Mouse (Mus musculus) gastrocnemius, postnatal 36 days (tissue): ENCODE data around the gene Tmem256. TPM values are rescaled to one million over a fixed set of nuclear protein-coding genes. Genes with fewer than 3 reads are reported as not detected.

Source experiments
- DNase-seq, 2 experiments: peaks; one replicate each; pipeline ENCODE4 v3.0.0; 2022
- intact Hi-C: fragments of 180-260 bp; cut with DNase I; formaldehyde crosslinking; loops from one replicate; pipeline ENCODE4 v1.15.1; 2025
- total RNA-seq, 2 experiments: library from RNA; stranded (reverse); gene quantifications; 2 replicates each; pipeline ENCODE4 v1.2.3; 2021

The Tmem256 gene
- total RNA-seq, 2 experiments from 2014 or later = 104 to 140 TPM

DNA sequence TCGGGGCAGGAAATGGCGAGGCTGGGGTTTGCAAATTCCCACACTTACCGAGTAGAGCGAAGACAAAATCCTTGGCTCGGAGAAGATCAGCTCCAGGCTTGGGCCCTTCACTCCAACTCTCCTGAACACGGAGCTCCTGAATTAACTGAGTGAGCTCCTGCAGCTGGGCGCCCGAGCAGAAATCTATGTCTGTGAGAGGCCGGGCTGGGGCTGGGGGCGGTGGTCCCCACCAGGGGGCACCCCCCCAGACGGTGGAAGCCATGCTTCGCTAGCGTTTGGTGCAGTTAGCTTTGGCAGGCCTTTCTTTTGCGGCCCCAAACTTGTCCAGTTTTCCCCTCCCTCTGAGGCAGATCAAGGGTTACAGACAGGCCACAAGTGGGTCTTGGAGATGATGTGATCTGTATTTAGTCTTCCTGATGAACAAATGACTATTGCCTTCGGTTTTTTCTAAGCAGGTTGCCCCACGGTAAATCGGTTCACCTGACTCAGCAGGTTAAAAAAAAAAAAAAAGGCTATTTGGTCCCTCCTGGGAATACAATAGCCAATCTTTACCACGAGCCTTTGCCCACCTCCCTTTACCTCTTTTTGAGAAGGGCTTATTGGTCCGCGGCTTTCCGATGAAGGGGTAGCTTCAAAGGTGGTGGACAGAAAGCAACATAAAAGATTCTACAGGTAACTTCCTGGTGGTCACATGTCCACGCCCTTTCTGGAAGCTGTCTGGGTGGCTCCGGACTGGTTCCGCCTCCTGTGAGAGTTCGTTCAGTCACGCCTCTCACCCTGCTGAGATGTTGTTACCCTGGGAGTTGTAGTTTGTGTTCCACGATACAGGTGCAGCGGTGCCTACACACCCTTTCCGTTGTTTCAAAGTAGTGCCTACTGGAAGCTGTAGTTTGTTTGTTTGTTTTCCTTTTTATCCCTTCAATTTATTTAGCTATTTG is 33.1 kb upstream of the Tmem256 start, which contains the start of gene Tmem102:
TSS of gene Tmem102 (minus strand) at position 653 of the 938 bp plus-strand sequence.
- intact Hi-C loops = loop anchor here (5.0 kb wide), 3 partner anchors 32 to 72 kb away; partner anchors contain the start of genes Nlgn2, Slc35g3, Tmem256 and Tmem95
- no peak for DNase-seq

DNA sequence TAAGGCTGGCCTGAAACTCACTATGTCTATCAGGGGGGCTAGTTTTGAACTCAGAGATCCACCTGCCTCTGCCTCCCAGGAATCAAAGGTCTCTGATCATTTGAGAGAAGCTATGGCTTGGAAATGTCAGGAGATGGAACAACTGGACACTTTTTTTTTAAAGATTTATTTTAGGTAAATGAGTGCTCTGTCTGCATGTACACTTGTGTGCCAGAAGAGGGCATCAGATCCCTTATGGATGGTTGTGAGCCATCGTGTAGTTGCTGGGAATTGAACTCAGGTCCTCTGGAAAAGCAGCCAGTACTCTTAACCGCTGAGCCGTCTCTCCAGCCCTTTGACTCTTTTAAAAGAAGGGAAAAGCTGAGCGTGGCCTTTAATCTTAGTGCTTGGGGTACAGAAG is 31.9 kb upstream of the Tmem256 start:
- intact Hi-C loops = no loop called here
- no peak for DNase-seq

DNA sequence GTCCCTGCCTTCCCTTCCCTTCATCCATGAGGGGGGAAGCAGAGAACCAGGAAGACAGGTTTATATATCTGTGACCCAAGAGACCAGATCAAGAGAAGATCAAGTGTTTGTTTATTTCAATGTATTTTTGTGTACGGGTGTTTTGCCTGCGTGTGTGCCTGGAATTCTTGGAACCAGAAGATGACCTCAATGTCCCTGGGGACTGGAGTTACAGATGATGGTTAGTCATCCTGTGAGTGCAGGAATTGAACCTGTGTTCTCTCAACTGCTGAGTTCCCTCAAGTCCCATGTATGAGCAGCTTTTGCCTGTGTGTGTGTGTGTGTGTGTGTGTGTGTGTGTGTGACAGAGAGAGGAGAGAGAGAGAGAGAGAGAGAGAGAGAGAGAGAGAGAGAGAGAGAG is 30.7 kb upstream of the Tmem256 start:
- intact Hi-C loops = no loop called here
- DNase-seq = no peak

DNA sequence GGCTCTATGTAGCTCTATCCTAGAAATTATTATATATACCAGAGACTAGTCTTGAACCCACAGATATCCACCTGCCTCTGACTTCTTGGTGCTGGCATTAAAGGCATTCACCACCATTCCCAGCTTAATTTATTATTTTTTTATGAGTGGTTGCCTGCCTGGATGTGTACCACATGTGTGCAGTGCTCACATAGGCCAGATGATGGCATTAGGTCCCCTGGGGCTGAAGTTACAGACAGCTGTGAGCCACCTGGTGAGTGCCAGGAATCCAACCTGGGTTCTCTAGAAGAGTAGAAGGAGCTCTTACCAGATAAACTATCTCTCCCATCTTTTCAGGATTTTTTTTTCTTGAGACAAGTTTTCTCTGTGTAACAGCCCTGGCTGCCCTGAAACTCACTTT is 28.0 kb upstream of the Tmem256 start:
- intact Hi-C loops = no loop called here
- no peak for DNase-seq

DNA sequence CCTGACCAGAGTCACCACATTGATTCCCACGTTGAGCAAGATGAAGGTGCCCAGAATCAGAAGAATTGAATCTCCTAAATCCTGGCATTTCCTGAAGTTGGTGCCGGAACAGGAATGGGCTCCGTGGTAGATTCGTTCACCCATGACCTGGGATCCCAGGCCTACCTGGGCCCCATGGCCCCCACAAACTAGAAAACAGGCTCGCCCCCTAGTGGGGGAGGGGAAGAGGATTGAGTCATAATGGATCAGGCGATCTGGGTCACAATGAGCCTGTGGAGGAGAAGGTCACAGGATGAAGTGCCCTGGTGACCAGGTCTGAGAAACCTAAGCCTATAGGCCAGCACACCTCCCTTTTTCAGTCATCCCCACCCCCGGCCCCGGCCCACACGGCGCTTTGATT is 23.2 kb upstream of the Tmem256 start, which contains the start of gene Gm39566:
TSS of gene Gm39566 (minus strand) at position 144 of the 400 bp plus-strand sequence.
- DNase-seq = no peak

DNA sequence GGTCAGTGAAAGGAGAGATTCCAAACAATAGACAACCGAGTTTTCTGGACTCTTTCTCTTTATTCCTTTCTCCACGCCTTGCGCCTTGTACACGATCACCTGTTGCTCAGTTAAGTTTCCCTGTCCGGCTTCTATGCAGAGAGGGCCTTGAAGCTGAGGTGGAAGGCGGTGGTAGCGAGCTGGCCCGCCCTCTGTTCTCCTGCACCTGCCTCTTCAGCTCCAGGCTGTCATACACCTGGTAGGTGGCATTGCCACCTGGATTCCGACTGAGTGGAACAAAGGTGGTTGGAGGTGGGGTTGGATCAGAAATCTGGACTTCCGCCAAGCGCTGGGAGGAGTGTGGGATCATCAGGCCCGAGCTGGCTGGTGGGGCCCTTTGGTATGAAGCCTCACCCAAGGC is 21.8 kb upstream of the Tmem256 start:
- intact Hi-C loops = no loop called here

More for the DNA sequence above, 23.2 kb upstream of the Tmem256 start, which contains the start of gene Gm39566:
- intact Hi-C loops = no loop called here

DNA sequence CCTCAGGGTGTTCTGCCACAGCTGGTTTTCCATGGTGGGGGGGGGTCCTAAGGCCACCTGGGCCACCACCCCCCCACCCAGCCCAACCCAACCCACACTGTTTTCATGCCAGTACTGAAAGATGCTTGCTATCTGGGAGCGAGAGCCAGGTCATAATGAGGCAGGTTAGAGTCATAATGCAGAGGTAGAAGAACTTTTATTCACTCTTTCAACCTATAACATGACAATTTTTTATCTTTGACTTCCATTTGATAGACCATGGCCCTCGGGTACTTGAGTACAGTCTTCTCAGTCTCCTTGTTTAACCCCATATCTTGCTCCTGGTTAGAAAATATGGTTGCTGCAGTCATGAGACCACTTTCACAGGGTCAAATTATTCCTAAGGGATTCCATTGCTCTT is 19.9 kb upstream of the Tmem256 start, which contains the start of gene Spem2:
TSS of gene Spem2 (minus strand) at position 101 of the 400 bp plus-strand sequence.
- no peak for DNase-seq
- intact Hi-C loops = no loop called here

More for the DNA sequence above, 21.8 kb upstream of the Tmem256 start:
- no peak for DNase-seq

DNA sequence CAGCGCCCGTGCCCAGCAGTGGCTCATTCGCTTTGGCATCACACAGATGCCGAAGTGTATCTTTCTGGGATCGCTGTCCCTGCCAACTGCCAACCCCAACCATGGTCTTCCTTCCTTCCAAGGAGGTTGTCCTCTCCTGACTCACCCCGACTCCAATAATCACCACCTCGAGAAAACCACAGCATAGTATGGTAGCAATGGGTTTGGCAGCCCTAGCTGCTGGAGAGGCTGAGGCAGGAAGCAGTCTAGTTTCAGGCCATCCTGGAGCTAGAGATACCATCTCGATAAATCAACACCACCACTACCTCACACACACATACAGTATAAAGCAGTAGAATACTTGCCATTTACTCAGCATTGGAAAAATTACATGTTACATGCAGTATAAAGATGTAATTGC is 19.4 kb upstream of the Tmem256 start:
- intact Hi-C loops = no loop called here

DNA sequence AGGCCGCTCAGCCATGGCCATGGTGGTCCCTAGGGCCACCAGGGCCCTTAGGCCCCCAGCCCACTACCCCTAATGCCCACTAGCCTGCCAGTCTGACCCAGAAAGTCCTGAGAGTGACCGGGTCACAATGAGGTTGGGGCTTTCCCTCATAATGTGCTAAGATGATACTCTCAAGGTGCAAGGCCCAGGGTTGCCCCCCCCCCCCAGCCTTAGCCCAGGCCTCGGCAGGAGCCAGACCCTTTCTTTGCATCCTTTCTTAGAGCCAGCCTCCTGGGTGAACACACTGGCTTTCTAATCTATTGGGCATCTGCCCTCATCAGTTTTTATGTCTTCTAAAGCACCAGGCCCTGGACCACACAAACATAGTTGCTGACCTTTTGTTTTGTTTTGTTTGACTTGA is 16.2 kb upstream of the Tmem256 start, which contains the start of gene Spem1:
TSS of gene Spem1 (minus strand) at position 101 of the 400 bp plus-strand sequence.
- intact Hi-C loops = no loop called here
- no peak for DNase-seq

More for the DNA sequence above, 19.4 kb upstream of the Tmem256 start:
- DNase-seq = no peak

DNA sequence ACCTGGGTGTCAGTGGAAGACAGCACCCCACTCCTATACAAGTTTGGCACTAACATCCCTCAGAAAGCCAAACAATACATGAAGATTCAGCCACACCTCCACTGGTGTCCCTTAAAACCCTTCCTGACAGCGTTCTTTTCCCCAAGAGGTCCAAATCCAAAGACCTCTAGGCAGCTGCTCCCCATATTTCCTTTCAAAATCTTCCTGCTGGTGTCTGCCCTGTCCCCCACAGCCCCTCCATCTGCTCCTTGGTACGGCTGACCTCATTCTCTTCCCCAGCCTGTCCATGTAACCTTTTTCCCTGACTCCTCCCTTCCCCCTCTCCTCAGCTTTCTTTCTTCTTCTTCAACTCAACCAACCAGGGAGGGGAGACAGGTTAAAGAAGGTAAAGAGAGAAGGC is 14.9 kb upstream of the Tmem256 start:
- intact Hi-C loops = no loop called here
- DNase-seq = no peak

DNA sequence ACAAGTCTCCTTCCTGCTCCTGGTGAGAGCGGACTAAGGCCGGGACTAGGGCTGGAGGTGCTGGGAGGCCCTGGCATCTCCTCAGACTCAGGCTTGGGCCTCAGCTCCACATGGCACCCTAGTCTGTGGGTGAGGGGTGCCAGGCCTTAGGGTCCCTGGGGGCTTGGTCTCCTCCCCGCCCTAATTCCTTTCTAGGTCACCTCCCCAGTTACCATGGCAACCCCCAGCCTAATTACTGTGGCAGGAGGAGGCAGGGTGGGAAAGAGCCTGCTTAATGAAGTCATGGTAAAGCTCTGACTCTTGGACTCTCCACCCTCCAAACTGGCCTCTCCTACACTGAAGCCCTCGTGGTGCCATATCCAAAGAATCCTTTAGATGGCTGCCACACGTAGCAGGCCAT is 9.5 kb upstream of the Tmem256 start:
- no peak for DNase-seq
- intact Hi-C loops = no loop called here

DNA sequence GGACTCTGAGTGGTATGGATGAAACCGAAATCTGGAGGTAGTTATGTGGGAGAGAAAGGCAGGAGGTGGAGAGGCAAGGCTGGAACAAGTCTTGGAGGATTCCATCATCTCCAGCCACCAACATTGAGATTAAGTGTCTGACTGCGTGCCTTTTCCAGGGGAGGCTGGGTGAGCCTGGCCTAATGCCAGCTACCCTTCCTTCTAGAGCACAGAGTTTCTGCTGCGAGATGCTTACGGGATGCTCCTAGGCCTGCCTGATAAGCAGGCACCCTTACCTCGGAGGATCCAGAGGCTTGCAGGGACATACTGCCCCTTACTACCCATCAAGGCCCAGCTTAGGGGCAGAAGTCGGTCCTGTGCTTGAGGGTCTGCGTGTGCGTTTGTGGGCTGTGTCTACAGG is 4.8 kb upstream of the Tmem256 start:
- no peak for DNase-seq
- intact Hi-C loops = no loop called here

DNA sequence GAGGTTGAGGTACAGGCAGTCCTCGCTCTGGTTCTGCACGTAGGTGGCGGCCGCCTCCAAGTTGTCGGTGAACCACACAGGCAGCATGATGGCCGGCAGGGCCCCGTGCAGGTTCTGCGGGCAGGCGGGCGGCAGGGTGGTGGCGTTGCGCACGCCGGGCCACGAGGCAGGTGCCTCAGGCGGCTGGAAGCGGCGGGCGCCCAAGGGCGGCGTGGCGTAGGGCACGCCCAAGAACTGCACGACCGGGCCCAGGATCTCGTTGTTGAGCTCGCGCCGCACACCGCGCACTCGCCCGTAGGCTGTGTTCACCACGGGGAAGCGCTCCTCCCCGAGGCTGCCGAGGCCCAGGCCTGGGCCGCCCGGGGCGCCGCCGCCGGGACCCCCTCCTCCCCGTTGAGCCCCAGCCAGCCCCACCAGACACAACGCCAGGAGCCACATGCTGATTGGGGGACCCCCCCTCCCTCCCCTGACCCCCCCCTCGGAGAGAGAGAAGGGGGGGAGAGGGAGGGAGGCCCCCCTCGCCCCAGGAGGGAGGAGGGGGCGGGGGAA is 4.2 kb upstream of the Tmem256 start:
- DNase-seq = no peak
- intact Hi-C loops = no loop called here

DNA sequence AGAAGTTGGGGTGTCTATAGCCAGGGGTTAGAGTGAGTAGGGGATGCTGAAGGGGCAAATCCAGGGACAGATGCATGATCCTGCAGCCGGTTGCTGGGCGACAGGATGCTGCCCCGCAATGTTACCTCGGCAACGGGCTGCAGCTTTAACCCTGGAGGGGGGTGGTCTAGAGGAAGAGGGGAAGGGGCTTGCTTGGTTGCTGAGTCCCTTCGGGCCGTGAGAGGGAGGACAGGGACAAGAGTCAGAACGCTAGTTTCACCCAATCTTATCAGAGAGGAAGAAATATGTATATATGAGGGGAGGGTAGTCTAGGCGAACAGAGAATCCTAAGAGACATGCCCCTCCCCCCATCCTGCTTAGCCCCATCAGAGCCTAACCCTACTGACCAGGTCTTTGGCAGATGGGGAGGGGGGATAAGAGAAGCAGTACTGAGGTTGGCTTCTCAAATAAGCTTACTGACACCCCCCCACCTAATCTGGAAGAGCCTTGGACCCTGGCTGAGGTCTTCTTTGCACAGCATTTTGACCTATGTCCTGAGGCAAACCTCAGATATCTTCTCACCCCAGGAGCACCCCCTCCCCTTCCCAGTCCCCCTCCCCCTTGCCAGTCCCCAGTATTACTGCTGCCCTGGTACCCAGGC is 2.9 kb upstream of the Tmem256 start:
- no peak for DNase-seq
- intact Hi-C loops = loop anchor here (5.0 kb wide), 1 partner anchor 33 kb away; the partner anchor contains the start of gene Fgf11

DNA sequence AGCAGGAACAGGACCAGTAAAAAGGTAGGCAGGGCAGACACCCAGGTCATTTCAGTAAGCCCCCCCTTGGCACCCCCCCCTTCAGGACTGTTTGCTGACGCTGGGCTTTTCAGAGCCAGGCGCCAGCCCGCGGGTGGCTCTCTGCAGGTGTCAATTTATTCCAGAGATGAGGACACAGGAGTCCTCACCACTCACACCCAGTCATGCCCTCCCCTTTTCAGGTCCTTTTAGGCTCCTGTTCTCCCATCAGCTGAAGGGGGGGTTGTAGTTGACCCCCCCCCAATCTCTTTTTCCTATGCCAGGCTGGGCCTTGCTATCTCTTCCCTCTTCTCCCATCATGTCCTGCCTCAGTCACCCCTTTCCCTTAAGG is 2.4 kb upstream of the Tmem256 start:
- intact Hi-C loops = loop anchor here (5.0 kb wide), 1 partner anchor 34 kb away; the partner anchor contains the start of gene Fgf11
- no peak for DNase-seq

DNA sequence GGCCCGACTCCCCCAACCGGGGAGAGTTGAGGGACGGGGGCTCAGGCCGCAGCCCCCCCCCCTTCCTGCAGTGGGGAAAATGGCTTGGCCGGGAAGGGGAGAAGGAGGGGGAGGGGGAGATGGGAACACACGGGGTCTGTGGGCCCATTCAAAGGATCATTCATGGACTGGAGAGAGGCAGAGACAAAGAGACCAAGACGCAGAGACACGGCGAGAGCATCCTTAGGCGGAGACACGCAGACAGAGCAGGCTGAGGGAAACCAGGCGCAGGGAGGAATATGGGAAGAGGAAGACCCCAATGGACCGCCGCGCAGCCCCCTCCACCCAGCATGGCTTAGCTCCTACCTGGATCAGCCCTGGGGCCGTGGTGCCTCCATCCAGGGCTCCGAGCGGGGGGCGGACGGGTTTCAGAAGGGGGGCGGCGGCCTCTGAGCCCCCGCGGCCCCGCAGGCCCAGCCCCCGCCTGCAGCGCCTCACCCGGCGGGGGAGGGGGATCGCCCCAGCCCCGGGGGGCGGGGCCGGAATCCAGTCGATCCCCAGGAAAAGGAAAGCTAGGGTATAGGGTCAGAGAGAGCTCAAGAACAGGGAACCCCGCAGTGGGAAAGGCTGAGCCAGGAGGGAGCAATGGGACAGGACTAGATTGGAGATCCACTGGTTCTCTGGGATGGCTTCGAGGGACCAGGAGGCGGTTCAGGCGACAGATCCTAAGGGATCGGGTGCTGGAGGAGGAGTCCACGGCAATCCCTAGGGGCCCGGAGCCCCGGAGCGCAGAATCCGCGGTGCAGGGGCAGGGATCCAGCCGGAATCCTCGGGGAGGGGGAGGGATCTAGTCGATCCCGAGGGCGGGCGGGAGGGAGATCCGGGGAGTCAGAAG is 1.4 kb upstream of the Tmem256 start:
- peak; percentile 26 to 45 for DNase-seq
- intact Hi-C loops = loop anchor here (5.0 kb wide), 1 partner anchor 35 kb away; the partner anchor contains the start of gene Fgf11

DNA sequence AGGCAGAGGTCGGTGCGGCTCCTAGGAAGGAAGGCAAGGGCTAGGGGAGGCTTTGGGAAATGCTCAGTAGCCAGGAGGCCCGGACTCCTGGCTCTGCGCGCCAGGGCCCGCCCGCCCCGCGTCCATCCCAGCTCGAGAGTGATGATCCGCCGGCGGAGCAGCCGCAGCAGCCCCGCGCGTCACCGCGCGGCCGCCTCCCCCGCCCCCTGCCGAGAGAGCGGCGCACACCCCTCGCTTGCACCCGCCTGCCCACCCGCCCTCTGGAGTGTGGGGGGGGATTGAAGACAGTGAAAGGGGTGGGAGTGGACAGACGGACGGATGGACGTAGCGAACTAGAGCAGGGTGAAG is 736 bp upstream of the Tmem256 start, which contains the start of gene Nlgn2:
TSS of gene Nlgn2 (minus strand) at position 181 of the 348 bp plus-strand sequence.
- intact Hi-C loops = loop anchor here (5.0 kb wide), 1 partner anchor 35 kb away; the partner anchor contains the start of gene Fgf11

DNA sequence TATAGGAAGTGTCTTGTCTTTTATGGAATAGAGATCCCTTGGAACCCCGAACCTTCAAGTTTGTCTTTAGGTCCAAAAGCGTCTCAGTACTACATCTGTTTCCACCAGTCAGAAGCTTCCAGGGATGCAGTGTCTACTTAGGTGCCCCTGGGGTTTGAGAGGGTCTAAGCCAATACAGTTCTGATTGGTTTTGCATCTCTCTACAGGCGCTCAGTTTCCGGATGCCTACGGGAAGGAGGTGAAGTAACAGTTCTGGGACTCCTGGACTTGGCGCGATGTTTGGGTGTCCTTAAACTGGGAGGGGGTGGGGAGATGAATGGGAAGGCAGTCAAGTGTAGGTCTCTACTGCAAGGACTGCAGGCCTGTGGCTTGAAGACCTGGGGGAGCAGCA is 395 bp downstream of the Tmem256 start:
- intact Hi-C loops = loop anchor here (5.0 kb wide), 1 partner anchor 36 kb away; the partner anchor contains the start of gene Fgf11
- no peak for DNase-seq

More for the DNA sequence above, 736 bp upstream of the Tmem256 start, which contains the start of gene Nlgn2:
- DNase-seq = no peak

DNA sequence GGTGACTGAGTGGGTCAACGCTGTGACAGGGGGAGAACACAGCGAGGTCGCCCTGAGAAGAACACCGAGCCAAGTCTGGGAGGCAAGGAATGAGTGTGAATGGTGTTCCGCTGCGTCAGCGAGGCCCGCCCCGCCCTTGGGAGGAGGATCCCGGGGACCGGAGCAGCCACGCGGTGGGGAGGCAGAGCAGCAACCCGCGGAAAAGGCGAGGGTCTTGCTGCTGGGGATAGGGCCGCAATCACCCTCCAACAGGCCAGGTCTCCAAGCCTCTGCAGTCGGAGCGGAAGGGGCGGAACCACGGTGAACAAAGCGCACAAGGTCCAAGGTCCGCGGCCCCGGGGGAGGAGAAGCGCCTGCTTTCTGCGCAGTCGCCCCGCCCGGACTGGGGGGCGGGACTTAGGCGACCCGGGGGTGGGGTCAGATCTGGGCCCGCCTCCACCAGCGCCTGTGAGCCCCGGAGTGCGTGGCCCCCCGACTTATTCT is 7.9 kb downstream of the Tmem256 start, which contains the start of gene Plscr3:
TSS of gene Plscr3 (plus strand) at position 179 of the 483 bp plus-strand sequence.
- peak; percentile 87 to 92 for DNase-seq
- intact Hi-C loops = no loop called here
